Mouse (Mus musculus): ENCODE data around the gene Sh2b3. TPM values are rescaled to one million over a fixed set of nuclear protein-coding genes. Genes with fewer than 3 reads are reported as not detected.
A peak's percentile ranks its signal among the peaks of the same experiment; 100 is the strongest.

Gene Sh2b3
- polyA plus RNA-seq, 1 experiment from 2014 or later = 7.9 TPM

DNA sequence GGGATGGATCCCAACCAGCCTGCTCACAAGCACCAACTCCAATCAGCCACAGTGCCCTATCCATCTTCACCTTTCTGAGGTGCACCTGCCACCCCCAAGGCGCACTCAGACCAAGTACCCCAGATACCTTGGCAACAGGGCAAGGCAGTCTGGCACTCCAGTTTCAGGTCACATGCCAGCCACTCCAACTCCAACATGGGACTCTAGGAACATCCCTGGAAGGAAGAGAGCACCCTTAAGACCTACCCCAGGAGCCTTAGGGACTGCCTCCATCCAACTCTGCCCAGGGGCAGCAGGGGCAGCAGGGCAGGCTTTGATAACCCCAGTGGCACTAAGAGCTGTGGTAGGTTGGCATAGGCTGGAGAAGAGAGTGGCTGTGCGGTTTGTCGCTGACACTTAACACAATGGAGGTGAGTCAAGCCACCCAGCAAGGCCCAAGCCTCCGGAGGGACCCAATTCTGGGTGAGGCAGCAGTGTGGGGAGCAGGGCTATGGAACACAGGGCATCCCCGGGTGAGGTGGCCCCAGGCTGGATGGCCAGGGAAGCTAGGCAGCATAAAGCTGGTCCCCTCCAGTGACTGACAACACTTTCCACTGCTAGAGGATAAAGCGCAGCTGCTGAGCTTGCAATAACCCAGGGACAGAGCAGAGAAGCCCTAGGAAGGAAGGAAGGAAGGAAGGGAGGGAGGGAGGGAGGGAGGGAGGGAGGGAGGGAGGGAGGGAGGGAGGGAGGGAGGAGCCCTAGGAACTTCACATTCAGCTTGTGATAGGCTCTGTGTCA, 4.9 kb downstream of the Sh2b3 start:
- Histone ChIP-seq H3K36me3 (replicated peaks) (peaks cover 9% of the 10 kb centered on the region), H3K27me3 (replicated peaks; ENCODE audit: low read depth, poor library complexity, severe bottlenecking) (peaks cover 87% of the 10 kb centered on the region), H3K4me1 (peaks cover 61% of the 10 kb centered on the region), H3K9me3 (no peaks in the 10 kb centered on the region), H3K4me3 (0 out of 2 replicates have a peak overlapping the region, but pooled peaks have one; percentile 75), H3K27ac (replicated peaks) (peak overlapping the region; percentile 5; the same call in 1 of the 2 replicates)
- no peak for DNase-seq (ENCODE audit: low spot score)
- 80% methylated on average over 6 of the region's 6 CpGs for WGBS

DNA sequence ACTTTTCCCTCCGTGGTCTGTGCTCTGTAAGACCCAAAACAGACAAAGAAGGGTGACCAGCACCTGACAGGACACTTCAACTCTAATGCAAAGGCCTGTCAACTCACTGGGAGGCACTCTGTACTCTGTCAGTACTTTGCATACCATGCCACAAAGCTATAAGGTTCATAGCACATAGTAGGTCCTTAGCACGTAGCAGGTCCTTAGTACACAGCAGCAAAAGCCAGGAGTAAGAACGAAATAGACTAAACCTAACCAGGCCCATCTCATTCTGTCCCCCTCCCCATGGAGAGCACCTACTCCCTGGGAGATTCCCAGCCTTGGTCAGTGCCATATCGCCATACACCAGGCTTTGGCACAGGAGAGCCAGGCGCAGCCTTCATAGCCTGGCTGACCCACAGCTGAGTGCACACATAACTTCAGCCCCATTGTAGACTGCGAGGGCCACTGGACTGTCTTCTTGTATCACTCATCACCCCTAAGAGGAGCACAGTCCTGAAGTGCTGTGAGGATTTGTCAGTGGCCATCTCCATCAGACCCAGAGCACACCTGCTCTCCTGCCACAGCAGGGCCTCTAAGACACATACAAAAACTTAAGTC, 6.3 kb downstream of the Sh2b3 start:
- Histone ChIP-seq H3K4me3 (no peak overlapping the region), H3K9me3 (no peaks in the 10 kb centered on the region), H3K36me3 (replicated peaks) (peaks cover 22% of the 10 kb centered on the region), H3K27me3 (replicated peaks; ENCODE audit: low read depth, poor library complexity, severe bottlenecking) (peaks cover 91% of the 10 kb centered on the region), H3K4me1 (peaks cover 52% of the 10 kb centered on the region), H3K27ac (replicated peaks) (no peak overlapping the region)
- DNase-seq (ENCODE audit: low spot score) = no peak
- 88% methylated on average over 6 of the region's 6 CpGs for WGBS

DNA sequence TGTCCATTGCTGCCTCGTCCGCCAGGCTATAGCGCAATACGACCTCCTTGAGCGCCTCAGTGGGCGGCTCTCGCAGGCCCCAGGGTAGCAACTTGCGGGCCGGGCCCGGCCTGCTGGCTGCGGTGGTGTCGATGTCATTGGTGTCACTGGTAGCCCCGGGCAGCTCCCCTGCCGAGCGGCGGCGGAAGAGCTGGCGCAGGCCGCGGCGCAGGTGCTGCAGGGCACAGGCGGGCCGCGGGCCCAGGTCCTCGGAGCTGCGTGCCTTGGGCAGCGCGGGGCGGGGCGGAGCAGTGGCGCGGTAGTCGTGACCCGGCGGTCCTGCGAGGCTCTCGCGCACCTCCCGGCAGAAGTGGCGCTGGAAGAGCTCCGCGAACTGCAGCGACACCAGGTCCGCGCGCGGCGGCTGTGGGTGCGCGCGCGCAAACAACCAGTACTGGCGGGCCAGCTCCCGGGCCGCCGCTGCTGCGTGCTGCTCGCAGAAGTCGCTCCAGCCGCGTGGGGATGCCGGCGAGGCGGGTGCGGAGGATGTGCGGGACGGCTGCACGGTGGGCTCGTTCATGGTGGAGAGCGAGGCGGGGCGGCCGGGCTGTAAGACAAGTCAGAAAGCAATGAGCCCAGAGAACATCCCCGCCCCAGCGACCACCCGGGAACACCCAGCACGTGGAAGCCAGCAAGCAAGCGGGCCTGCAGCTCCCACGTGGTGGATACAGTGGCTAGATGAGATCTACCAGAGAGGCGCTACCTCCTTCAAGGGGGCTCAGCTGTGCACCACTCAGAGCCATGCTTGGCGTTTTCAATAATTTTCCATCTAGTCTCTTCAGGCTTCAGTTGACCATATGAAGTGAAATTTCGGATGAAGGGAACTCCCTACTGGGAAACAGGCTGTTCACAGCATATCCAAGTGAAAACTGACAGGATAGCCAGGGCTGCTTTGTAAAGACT, 8.7 kb downstream of the Sh2b3 start:
- Histone ChIP-seq H3K4me3 (peak overlapping the region; percentile 65), H3K4me1 (peaks cover 37% of the 10 kb centered on the region), H3K27ac (replicated peaks) (peak overlapping the region; percentile 48; the same call in 1 of the 2 replicates), H3K9me3 (no peaks in the 10 kb centered on the region), H3K27me3 (replicated peaks; ENCODE audit: low read depth, poor library complexity, severe bottlenecking) (peaks cover 71% of the 10 kb centered on the region), H3K36me3 (replicated peaks) (peaks cover 44% of the 10 kb centered on the region)
- peak; percentile 64 for DNase-seq (ENCODE audit: low spot score)
- 5% methylated on average over 82 of the region's 82 CpGs for WGBS

DNA sequence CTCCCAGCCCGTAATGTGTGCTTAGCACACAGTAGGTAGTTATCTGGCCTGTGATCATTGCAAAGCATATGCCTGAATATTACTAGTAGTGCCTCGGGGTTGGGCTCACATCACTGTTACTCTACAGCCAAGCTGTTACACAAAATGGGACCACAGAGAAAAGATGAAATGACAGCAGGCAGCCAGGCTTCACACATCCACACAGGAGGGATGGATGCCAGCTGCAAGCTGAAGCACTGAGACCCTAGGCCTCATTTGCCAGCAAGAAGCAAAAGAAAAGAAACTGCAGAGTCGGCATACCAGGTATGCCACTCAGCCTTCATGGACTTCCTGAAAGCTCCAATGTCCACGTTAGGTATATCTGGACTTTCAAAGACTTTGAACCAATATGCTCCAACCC, 9.6 kb downstream of the Sh2b3 start:
- Histone ChIP-seq H3K27me3 (replicated peaks; ENCODE audit: low read depth, poor library complexity, severe bottlenecking) (peaks cover 62% of the 10 kb centered on the region), H3K4me3 (peak overlapping the region; percentile 65; the same call in 1 of the 2 replicates)

DNA sequence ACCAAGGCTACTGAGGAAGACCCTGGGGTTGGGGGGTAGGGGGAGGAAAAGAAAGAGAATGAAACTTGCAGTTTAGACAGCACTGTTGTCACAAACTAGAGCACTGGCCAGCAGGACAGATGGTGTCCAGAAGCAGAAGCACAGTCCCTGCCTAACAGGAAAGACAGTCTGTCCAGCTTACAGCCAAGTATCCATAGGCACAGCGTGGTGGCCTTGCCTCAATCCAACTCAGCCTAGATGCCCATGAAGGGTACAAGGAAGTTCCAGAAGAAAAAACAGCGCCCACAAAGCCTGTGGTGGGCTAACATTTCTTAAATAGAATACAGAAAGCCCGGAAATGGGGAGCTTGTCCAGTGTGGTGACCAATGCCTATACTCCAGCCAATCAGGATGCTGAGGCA, 11.8 kb downstream of the Sh2b3 start:
- Histone ChIP-seq H3K4me3 (no peak overlapping the region), H3K36me3 (replicated peaks) (peaks cover 69% of the 10 kb centered on the region), H3K9me3 (no peaks in the 10 kb centered on the region), H3K27ac (replicated peaks) (no peak overlapping the region), H3K4me1 (peaks cover 34% of the 10 kb centered on the region), H3K27me3 (replicated peaks; ENCODE audit: low read depth, poor library complexity, severe bottlenecking) (peaks cover 41% of the 10 kb centered on the region)
- no peak for DNase-seq (ENCODE audit: low spot score)
- 91% methylated on average over 3 of the region's 3 CpGs for WGBS

More for the DNA sequence above, 9.6 kb downstream of the Sh2b3 start:
- H3K27ac ChIP-seq (replicated peaks) = no peak overlapping the region
- H3K4me1 ChIP-seq = peaks cover 37% of the 10 kb centered on the region
- H3K9me3 ChIP-seq = no peaks in the 10 kb centered on the region
- peaks cover 53% of the 10 kb centered on the region for H3K36me3 ChIP-seq (replicated peaks)
- DNase-seq (ENCODE audit: low spot score) = no peak
- 84% methylated on average over 4 of the region's 4 CpGs for WGBS

DNA sequence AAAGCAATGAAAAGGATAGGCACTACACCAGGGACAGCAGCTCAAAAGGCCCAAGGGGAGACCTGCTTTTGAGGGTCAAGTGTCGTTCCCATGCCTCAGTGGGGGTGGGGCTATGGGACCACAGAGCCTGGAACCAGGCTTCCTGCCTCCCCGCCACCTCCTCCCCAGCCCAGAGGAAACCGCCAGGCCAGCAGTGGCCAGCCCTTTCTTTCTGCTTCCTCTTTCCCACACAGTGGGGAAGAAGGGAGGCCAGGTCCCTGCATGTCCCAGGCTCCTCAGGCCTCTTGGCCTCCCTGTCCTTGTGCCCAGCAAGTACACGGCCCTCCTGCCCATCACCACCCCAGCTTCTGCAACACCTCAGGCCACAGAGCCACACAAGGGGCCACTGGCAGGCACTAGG, 13.3 kb downstream of the Sh2b3 start:
- Histone ChIP-seq H3K4me1 (peaks cover 32% of the 10 kb centered on the region), H3K4me3 (no peak overlapping the region), H3K27me3 (replicated peaks; ENCODE audit: low read depth, poor library complexity, severe bottlenecking) (peaks cover 26% of the 10 kb centered on the region), H3K9me3 (no peaks in the 10 kb centered on the region), H3K27ac (replicated peaks) (peak overlapping the region; percentile 63), H3K36me3 (replicated peaks) (peaks cover 84% of the 10 kb centered on the region)
- WGBS = 58% methylated on average over 4 of the region's 4 CpGs
- peak; percentile 18 for DNase-seq (ENCODE audit: low spot score)

DNA sequence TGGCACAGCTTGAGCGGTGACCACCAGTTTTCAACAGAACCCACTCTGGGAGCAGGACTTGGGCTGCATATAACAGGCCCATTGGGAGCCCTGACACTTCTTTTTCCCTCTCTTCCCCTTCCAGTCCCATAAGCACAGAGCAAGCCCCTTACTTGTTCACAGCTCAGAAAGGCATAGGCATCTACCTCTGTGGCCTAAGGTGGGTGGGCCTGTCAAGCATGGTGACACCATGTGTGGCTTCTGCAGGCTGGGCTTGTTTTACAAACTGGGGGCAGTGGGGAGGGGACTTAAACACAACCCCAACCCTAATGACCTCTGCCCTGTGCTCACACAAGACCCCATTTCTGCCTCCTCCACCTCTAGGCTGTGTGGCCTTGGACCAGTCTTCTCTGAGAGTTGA, 13.8 kb downstream of the Sh2b3 start:
- Histone ChIP-seq H3K27me3 (replicated peaks; ENCODE audit: low read depth, poor library complexity, severe bottlenecking) (peaks cover 22% of the 10 kb centered on the region), H3K4me3 (no peak overlapping the region), H3K9me3 (no peaks in the 10 kb centered on the region), H3K4me1 (peaks cover 27% of the 10 kb centered on the region), H3K36me3 (replicated peaks) (peaks cover 89% of the 10 kb centered on the region), H3K27ac (replicated peaks) (peak overlapping the region; percentile 52; the same call in 1 of the 2 replicates)
- 85% methylated on average over 1 of the region's 1 CpGs for WGBS
- DNase-seq (ENCODE audit: low spot score) = peak; percentile 12

DNA sequence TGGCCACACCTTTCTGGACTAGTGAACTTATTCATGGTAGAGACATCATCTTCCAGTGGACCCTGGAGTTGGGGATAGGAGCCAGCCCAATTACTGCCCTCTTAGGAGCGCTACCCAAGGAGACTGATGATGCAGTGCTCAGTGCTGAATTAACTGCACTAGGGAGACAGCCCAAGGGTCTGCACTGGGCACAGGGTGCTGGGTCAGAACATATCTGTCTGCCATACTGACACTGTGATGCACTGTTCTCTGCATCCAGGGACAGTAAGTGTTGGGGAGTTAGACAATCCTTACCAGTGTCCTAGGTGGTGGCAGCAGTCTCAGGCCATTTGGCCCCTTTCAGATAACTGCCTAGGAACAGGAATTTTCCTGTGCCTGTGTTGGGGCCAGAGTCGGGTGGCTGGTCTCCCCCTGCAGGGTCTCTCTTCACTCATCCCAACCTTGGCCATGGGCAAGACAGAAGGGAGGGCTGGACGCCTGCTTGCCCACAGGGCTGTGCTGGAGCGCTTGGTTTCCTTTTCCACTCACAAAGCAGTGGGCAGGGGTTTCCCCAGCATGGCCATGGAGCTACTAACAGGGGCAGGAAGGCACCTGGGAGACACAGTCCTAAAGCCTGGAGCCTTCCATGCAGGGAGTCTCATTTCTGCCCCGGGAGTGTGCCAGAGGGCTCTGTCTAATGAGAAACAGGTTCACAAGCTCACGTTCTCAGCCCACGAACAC, 14.5 kb downstream of the Sh2b3 start:
- peaks cover 91% of the 10 kb centered on the region for H3K36me3 ChIP-seq (replicated peaks)
- peak; percentile 22 for DNase-seq (ENCODE audit: low spot score)
- WGBS = 65% methylated on average over 7 of the region's 7 CpGs
- H3K27me3 ChIP-seq (replicated peaks; ENCODE audit: low read depth, poor library complexity, severe bottlenecking) = peaks cover 15% of the 10 kb centered on the region
- H3K27ac ChIP-seq (replicated peaks) = peak overlapping the region; percentile 52; the same call in 1 of the 2 replicates
- no peaks in the 10 kb centered on the region for H3K9me3 ChIP-seq
- no peak overlapping the region for H3K4me3 ChIP-seq
- peaks cover 21% of the 10 kb centered on the region for H3K4me1 ChIP-seq

DNA sequence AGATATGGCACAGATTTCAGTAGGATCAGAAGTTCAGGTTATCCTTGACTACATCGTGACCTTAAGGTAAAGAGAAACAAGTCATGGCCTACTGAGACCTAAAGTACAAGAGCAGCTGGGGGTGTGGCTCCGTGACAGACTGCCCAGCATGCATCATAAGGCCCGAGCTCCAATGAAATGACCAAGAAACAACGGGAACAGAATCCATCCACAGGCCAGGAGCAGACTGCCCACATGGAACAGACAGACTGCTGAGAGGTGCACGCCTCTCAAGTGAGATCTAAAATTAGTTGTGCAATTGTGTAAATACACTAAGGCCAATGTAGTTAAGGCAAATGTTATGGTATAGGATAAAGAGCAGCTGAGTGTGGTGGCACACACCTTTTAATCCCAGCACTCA, 15.9 kb downstream of the Sh2b3 start:
- peaks cover 21% of the 10 kb centered on the region for H3K4me1 ChIP-seq
- H3K27me3 ChIP-seq (replicated peaks; ENCODE audit: low read depth, poor library complexity, severe bottlenecking) = 0 out of 2 replicates have a peak, but pooled peaks cover under 1% of the 10 kb centered on the region
- WGBS = 82% methylated on average over 5 of the region's 5 CpGs
- peaks cover 91% of the 10 kb centered on the region for H3K36me3 ChIP-seq (replicated peaks)
- DNase-seq (ENCODE audit: low spot score) = no peak
- H3K9me3 ChIP-seq = no peaks in the 10 kb centered on the region
- H3K4me3 ChIP-seq = no peak overlapping the region
- H3K27ac ChIP-seq (replicated peaks) = no peak overlapping the region

DNA sequence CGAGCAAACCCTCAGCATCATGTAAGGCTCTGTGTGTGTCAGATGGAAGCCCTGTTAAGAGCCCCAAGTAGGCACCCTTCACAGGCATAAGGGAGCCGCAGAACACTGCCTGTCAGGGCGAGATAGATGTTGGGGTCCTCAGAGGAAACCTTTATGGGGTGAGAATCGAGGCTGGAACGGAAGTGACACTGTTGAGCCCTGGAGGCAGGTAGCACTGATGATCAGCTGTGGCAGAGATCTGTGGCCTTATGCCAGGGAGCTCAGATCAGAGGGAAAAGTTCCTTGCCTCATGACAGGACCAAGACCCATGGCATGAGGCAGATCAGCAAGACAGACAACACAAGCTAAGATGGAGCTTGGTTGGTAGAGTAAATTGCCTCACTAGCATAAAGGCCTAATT, 16.3 kb downstream of the Sh2b3 start:
- Histone ChIP-seq H3K4me1 (peaks cover 21% of the 10 kb centered on the region), H3K27me3 (replicated peaks; ENCODE audit: low read depth, poor library complexity, severe bottlenecking) (no peaks in the 10 kb centered on the region), H3K4me3 (no peak overlapping the region), H3K9me3 (no peaks in the 10 kb centered on the region), H3K36me3 (replicated peaks) (peaks cover 92% of the 10 kb centered on the region), H3K27ac (replicated peaks) (no peak overlapping the region)
- WGBS = 93% methylated on average over 5 of the region's 5 CpGs
- DNase-seq (ENCODE audit: low spot score) = no peak

DNA sequence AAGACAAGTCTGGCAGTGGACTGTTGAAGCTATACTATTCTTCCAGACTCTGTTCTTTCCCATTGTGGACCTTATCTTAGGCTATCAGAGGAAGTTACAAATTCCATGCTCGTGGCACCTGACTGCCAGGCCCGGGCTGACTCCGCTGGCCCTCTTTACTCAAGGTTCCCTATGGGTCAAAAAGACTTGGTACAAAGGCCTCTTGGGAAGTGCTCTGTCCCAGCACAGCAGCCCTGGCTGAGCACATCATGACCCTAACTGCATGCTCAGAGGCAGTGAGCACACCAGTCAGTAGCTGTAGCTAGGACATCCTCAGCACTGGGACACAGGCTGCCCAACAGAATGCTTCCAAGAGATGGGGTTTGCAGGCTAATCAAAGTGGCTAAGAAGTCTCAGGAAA, 16.8 kb downstream of the Sh2b3 start:
- Histone ChIP-seq H3K9me3 (no peaks in the 10 kb centered on the region), H3K4me1 (peaks cover 21% of the 10 kb centered on the region), H3K27me3 (replicated peaks; ENCODE audit: low read depth, poor library complexity, severe bottlenecking) (no peaks in the 10 kb centered on the region), H3K27ac (replicated peaks) (no peak overlapping the region), H3K36me3 (replicated peaks) (peaks cover 93% of the 10 kb centered on the region), H3K4me3 (no peak overlapping the region)
- DNase-seq (ENCODE audit: low spot score) = no peak
- 92% methylated on average over 3 of the region's 3 CpGs for WGBS

DNA sequence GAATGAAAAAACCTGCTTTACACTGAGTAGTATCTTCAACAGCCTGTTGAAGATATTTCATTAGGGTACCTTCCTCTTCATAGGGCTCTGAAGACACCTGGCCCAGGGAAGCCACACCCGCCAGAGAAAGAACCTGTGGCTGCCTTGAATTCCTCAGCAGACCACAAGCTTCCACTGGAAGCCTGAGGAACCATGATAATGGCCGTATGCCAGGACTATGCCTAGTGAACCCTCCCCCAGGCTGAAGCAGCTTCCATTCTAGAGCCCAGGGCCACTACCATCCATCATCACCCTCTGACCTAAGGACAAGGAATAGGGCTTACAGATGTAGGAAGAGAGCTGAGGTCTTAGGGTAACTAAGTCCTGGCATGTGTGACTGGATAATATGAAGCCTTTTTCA, 17.3 kb downstream of the Sh2b3 start:
- Histone ChIP-seq H3K4me3 (no peak overlapping the region), H3K4me1 (peaks cover 21% of the 10 kb centered on the region), H3K27me3 (replicated peaks; ENCODE audit: low read depth, poor library complexity, severe bottlenecking) (no peaks in the 10 kb centered on the region), H3K27ac (replicated peaks) (no peak overlapping the region), H3K9me3 (no peaks in the 10 kb centered on the region), H3K36me3 (replicated peaks) (peaks cover 93% of the 10 kb centered on the region)
- 82% methylated on average over 2 of the region's 2 CpGs for WGBS
- DNase-seq (ENCODE audit: low spot score) = no peak
